Mouse (Mus musculus) bone marrow macrophage, adult 2 months (primary cell): ENCODE measurements around the gene Mybbp1a. TPM values are rescaled to one million over a fixed set of nuclear protein-coding genes. Genes with fewer than 3 reads are reported as not detected.
"Not testable (repeated sequence)": the region's sequence is repeated elsewhere in the genome, so short reads cannot be mapped to it uniquely, and the experiment has no call there.

Experiments used
- H3K27ac ChIP-seq: 2 replicates; pipeline ENCODE4 v1.5.1; 2012; ENCODE audit warnings: low read depth, low read length; ENCODE audit not compliant: insufficient read depth
- H3K4me1 ChIP-seq: 2 replicates; pipeline ENCODE4 v1.6.1; 2012; ENCODE audit warnings: low read length; ENCODE audit not compliant: control insufficient read depth, insufficient read depth
- H3K4me3 ChIP-seq: 2 replicates; pipeline ENCODE4 v1.5.1; 2012; ENCODE audit warnings: mild to moderate bottlenecking, low read length, moderate library complexity; ENCODE audit not compliant: insufficient read depth
- CTCF ChIP-seq: IDR thresholded peaks from 2 replicates; pipeline ENCODE4 v1.5.1; 2012; ENCODE audit warnings: low read depth, mild to moderate bottlenecking, low read length, moderate library complexity
- POLR2A ChIP-seq: IDR thresholded peaks from 2 replicates; pipeline ENCODE4 v1.6.1; 2012; ENCODE audit warnings: mild to moderate bottlenecking, low read depth, low read length, borderline replicate concordance
- polyA plus RNA-seq: library from polyadenylated mRNA; stranded (reverse); fragments of >200 nt; gene quantifications from 2 replicates; pipeline ENCODE4 v1.2.4, GENCODE M21; 2012; ENCODE audit not compliant: missing spikeins, insufficient read depth, insufficient read length

The Mybbp1a gene
- polyA plus RNA-seq, 1 experiment = 35.7 TPM

GRCm38 (mm10) chr11:72425201-72425600 is 16.0 kb upstream of the Mybbp1a start:
- Histone ChIP-seq H3K27ac (no peak overlapping the region), H3K4me1 (peaks cover 2% of the 10 kb centered on the region; the same call in 1 of the 2 replicates), H3K4me3 (no peak overlapping the region)
- no peak for TF ChIP-seq CTCF
- TF ChIP-seq POLR2A = no peak

GRCm38 (mm10) chr11:72426884-72427283 is 14.3 kb upstream of the Mybbp1a start:
- Histone ChIP-seq H3K27ac (no peak overlapping the region), H3K4me3 (no peak overlapping the region), H3K4me1 (peaks cover 2% of the 10 kb centered on the region; the same call in 1 of the 2 replicates)
- TF ChIP-seq POLR2A = no peak
- no peak for TF ChIP-seq CTCF

DNA sequence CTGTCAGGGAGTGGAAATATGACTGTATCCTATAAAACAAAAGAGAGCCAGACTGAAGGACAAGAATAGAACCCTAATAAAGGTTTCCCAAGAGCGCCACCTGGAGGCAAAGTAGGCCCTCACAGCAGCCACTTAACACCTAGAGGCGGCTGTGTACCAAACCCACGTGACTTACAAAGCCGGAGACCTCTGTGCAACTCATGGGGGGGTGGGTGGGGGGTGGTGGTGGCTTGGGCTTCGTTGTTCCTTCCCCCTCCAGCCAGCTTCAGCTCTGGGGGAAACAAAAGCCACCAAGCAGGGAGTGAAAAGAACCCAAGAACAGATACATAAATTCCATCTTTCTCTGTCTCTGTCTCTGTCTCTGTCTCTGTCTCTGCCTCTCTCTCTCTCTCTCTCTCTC is 12.5 kb upstream of the Mybbp1a start:
- Histone ChIP-seq H3K27ac (no peak overlapping the region), H3K4me3 (no peak overlapping the region), H3K4me1 (peaks cover 2% of the 10 kb centered on the region; the same call in 1 of the 2 replicates)
- TF ChIP-seq CTCF (peak; percentile 37), POLR2A (no peak)

DNA sequence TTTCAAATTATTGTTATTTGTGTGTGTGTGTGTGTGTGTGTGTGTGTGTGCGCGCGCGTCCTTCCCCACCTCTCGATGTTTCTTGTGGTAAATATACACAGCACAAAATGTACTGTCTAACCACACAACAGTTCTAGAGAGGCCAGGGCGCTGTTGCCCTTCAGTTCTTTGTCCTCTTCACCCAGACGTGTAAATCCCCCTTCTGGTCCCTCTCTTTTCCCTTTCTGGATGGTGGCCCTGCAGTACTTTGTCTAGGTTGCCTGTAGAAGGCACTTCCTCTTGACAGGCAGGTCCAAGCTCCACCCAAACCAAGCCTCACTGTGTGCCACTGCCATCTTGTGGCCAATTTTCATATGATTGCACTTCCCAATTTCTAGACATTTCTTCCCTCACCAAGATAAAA is 11.9 kb upstream of the Mybbp1a start:
- no peak overlapping the region for H3K27ac ChIP-seq
- H3K4me1 ChIP-seq = peaks cover 2% of the 10 kb centered on the region; the same call in 1 of the 2 replicates
- TF ChIP-seq POLR2A (no peak), CTCF (peak; percentile 50; the same call in 1 of the 2 replicates)
- peak overlapping the region; percentile 34 for H3K4me3 ChIP-seq

- not testable (repeated sequence) for H3K4me3 ChIP-seq, H3K27ac ChIP-seq
Observed at GRCm38 (mm10) chr11:72430311-72431068, 10.7 kb upstream of the Mybbp1a start.

GRCm38 (mm10) chr11:72434963-72435693 is 6.0 kb upstream of the Mybbp1a start, which contains the start of gene Ggt6:
Gene Ggt6, plus strand, starts transcription at chr11:72435526.
- Histone ChIP-seq H3K4me1 (no peaks in the 10 kb centered on the region), H3K27ac (no peak within 1 kb of the TSS), H3K4me3 (no peak within 1 kb of the TSS)
- TF ChIP-seq CTCF (no peak), POLR2A (no peak)

More at GRCm38 (mm10) chr11:72430311-72431068, 10.7 kb upstream of the Mybbp1a start:
- not testable (repeated sequence) for H3K4me1 ChIP-seq

- H3K27ac ChIP-seq = no peak overlapping the region
- no peak overlapping the region for H3K4me3 ChIP-seq
- TF ChIP-seq POLR2A = no peak
- no peak for TF ChIP-seq CTCF
- H3K4me1 ChIP-seq = no peaks in the 10 kb centered on the region
Observed at GRCm38 (mm10) chr11:72435694-72436045, 5.5 kb upstream of the Mybbp1a start.

DNA sequence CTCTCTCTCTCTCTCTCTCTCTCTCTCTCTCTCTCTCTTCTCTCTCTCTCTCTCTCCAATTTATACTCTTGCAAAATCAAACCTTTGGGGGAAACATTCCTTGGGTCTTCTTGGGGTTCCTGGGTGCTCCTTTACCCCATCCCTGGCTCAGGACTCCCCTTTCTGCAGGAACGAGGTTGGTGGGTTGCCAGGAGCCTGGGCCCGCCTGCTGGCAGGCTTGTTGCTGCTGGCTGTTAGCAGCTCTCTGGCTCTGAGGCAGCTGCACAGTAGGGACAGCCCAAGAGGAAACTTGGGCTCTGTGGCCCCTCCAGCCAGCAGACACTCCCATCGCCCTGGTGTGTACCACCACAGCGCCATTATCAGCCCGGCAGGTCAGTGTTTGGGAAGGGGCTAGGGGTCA is 4.9 kb upstream of the Mybbp1a start:
- H3K4me3 ChIP-seq = no peak overlapping the region

GRCm38 (mm10) chr11:72436756-72437650 is 4.2 kb upstream of the Mybbp1a start:
- no peak overlapping the region for H3K27ac ChIP-seq
- H3K4me3 ChIP-seq = no peak overlapping the region
- TF ChIP-seq CTCF (no peak), POLR2A (no peak)
- H3K4me1 ChIP-seq = no peaks in the 10 kb centered on the region

More for the DNA sequence above, 4.9 kb upstream of the Mybbp1a start:
- Histone ChIP-seq H3K4me1 (no peaks in the 10 kb centered on the region), H3K27ac (no peak overlapping the region)
- TF ChIP-seq CTCF = no peak
- no peak for TF ChIP-seq POLR2A
